Mouse (Mus musculus): ENCODE measurements around the gene Chtf18. TPM values are rescaled to one million over a fixed set of nuclear protein-coding genes. Genes with fewer than 3 reads are reported as not detected.
"Not testable (repeated sequence)": the region's sequence is repeated elsewhere in the genome, so short reads cannot be mapped to it uniquely, and the experiment has no call there.

The Chtf18 gene
- polyA plus RNA-seq, 1 experiment from 2014 or later, result 21.1 TPM

- no peak overlapping the region for H3K4me2 ChIP-seq
- no peaks in the 10 kb centered on the region for H3K36me3 ChIP-seq (replicated peaks)
- no peaks in the 10 kb centered on the region for H3K4me1 ChIP-seq (replicated peaks)
- WGBS (ENCODE audit: insufficient replicate concordance), result 33% methylated on average over 4 of the region's 4 CpGs
- H3K9ac ChIP-seq, result no peak overlapping the region
- H3K27me3 ChIP-seq, result peaks cover 14% of the 10 kb centered on the region
- no peaks in the 10 kb centered on the region for H3K9me3 ChIP-seq (replicated peaks)
- no peak overlapping the region for H3K4me3 ChIP-seq (replicated peaks)
- no peak overlapping the region for H3K27ac ChIP-seq (replicated peaks)
- no peak for ATAC-seq (ENCODE audit: insufficient read depth)
These were observed 28.6 kb upstream of the Chtf18 start for GRCm38 (mm10) chr17:25755627-25756377.

- H3K9ac ChIP-seq, result no peak overlapping the region
- H3K27ac ChIP-seq (replicated peaks), result no peak overlapping the region
- H3K4me1 ChIP-seq (replicated peaks), result no peaks in the 10 kb centered on the region
- H3K9me3 ChIP-seq (replicated peaks), result no peaks in the 10 kb centered on the region
- no peaks in the 10 kb centered on the region for H3K36me3 ChIP-seq (replicated peaks)
- no peak overlapping the region for H3K4me3 ChIP-seq (replicated peaks)
- H3K27me3 ChIP-seq, result peaks cover 13% of the 10 kb centered on the region
- no peak overlapping the region for H3K4me2 ChIP-seq
- WGBS (ENCODE audit: insufficient replicate concordance), result 59% methylated on average over 4 of the region's 4 CpGs
- no peak for ATAC-seq (ENCODE audit: insufficient read depth)
These were observed 27.9 kb upstream of the Chtf18 start for GRCm38 (mm10) chr17:25755086-25755485.

- Histone ChIP-seq H3K36me3 (replicated peaks) (no peaks in the 10 kb centered on the region), H3K4me3 (replicated peaks) (no peak within 1 kb of the TSS), H3K27ac (replicated peaks) (no peak within 1 kb of the TSS), H3K4me1 (replicated peaks) (no peaks in the 10 kb centered on the region), H3K4me2 (no peak within 1 kb of the TSS), H3K9me3 (replicated peaks) (no peaks in the 10 kb centered on the region), H3K9ac (no peak within 1 kb of the TSS), H3K27me3 (peaks cover 11% of the 10 kb centered on the region)
- no peak for ATAC-seq (ENCODE audit: insufficient read depth)
- WGBS (ENCODE audit: insufficient replicate concordance), result 74% methylated on average over 9 of the region's 9 CpGs
These were observed 27.0 kb upstream of the Chtf18 start, which contains the start of gene Msln for GRCm38 (mm10) chr17:25754241-25754640. Msln (minus strand) TSS chr17:25754378.

- Histone ChIP-seq H3K27ac (replicated peaks) (no peak overlapping the region), H3K4me2 (no peak overlapping the region), H3K9me3 (replicated peaks) (no peaks in the 10 kb centered on the region), H3K9ac (no peak overlapping the region), H3K4me1 (replicated peaks) (no peaks in the 10 kb centered on the region), H3K36me3 (replicated peaks) (no peaks in the 10 kb centered on the region), H3K27me3 (no peaks in the 10 kb centered on the region), H3K4me3 (replicated peaks) (no peak overlapping the region)
- no peak for ATAC-seq (ENCODE audit: insufficient read depth)
- 54% methylated on average over 5 of the region's 5 CpGs for WGBS (ENCODE audit: insufficient replicate concordance)
These were observed 24.2 kb upstream of the Chtf18 start for GRCm38 (mm10) chr17:25751446-25751845.

GRCm38 (mm10) chr17:25749314-25749713, 22.1 kb upstream of the Chtf18 start:
- no peak overlapping the region for H3K27ac ChIP-seq (replicated peaks)
- no peak overlapping the region for H3K4me3 ChIP-seq (replicated peaks)
- no peak overlapping the region for H3K9ac ChIP-seq
- ATAC-seq (ENCODE audit: insufficient read depth), result no peak
- no peaks in the 10 kb centered on the region for H3K9me3 ChIP-seq (replicated peaks)
- WGBS (ENCODE audit: insufficient replicate concordance), result 65% methylated on average over 6 of the region's 6 CpGs
- no peaks in the 10 kb centered on the region for H3K4me1 ChIP-seq (replicated peaks)
- no peaks in the 10 kb centered on the region for H3K36me3 ChIP-seq (replicated peaks)
- H3K4me2 ChIP-seq, result no peak overlapping the region
- no peaks in the 10 kb centered on the region for H3K27me3 ChIP-seq

- no peak overlapping the region for H3K4me3 ChIP-seq (replicated peaks)
- ATAC-seq (ENCODE audit: insufficient read depth), result no peak
- no peak overlapping the region for H3K4me2 ChIP-seq
- WGBS (ENCODE audit: insufficient replicate concordance), result 74% methylated on average over 4 of the region's 4 CpGs
- H3K27me3 ChIP-seq, result no peaks in the 10 kb centered on the region
- H3K9me3 ChIP-seq (replicated peaks), result no peaks in the 10 kb centered on the region
- no peaks in the 10 kb centered on the region for H3K4me1 ChIP-seq (replicated peaks)
- H3K9ac ChIP-seq, result no peak overlapping the region
- no peaks in the 10 kb centered on the region for H3K36me3 ChIP-seq (replicated peaks)
- no peak overlapping the region for H3K27ac ChIP-seq (replicated peaks)
These were observed 21.0 kb upstream of the Chtf18 start for GRCm38 (mm10) chr17:25748238-25748637.

- no peaks in the 10 kb centered on the region for H3K9me3 ChIP-seq (replicated peaks)
- no peak overlapping the region for H3K27ac ChIP-seq (replicated peaks)
- no peaks in the 10 kb centered on the region for H3K4me1 ChIP-seq (replicated peaks)
- peaks cover 3% of the 10 kb centered on the region; the same call in 1 of the 2 replicates for H3K27me3 ChIP-seq
- whole genome bisulfite sequencing (ENCODE audit: insufficient replicate concordance), result 59% methylated on average over 10 of the region's 10 CpGs
- no peak for ATAC-seq (ENCODE audit: insufficient read depth)
- no peak overlapping the region for H3K4me2 ChIP-seq
- H3K9ac ChIP-seq, result no peak overlapping the region
- H3K4me3 ChIP-seq (replicated peaks), result no peak overlapping the region
- no peaks in the 10 kb centered on the region for H3K36me3 ChIP-seq (replicated peaks)
These were observed 17.1 kb upstream of the Chtf18 start for GRCm38 (mm10) chr17:25744311-25744710.

- Histone ChIP-seq H3K27ac (replicated peaks) (no peak overlapping the region), H3K4me3 (replicated peaks) (no peak overlapping the region), H3K4me2 (no peak overlapping the region), H3K36me3 (replicated peaks) (no peaks in the 10 kb centered on the region), H3K4me1 (replicated peaks) (no peaks in the 10 kb centered on the region), H3K9me3 (replicated peaks) (no peaks in the 10 kb centered on the region), H3K9ac (no peak overlapping the region), H3K27me3 (peaks cover 3% of the 10 kb centered on the region; the same call in 1 of the 2 replicates)
- ATAC-seq (ENCODE audit: insufficient read depth), result no peak
- 77% methylated on average over 9 of the region's 9 CpGs for WGBS (ENCODE audit: insufficient replicate concordance)
These were observed 16.6 kb upstream of the Chtf18 start for GRCm38 (mm10) chr17:25743831-25744230.

- not testable (repeated sequence) for H3K4me1 ChIP-seq (replicated peaks); ATAC-seq (ENCODE audit: insufficient read depth); H3K9me3 ChIP-seq (replicated peaks); H3K36me3 ChIP-seq (replicated peaks); H3K4me3 ChIP-seq (replicated peaks); H3K9ac ChIP-seq; H3K27ac ChIP-seq (replicated peaks); H3K4me2 ChIP-seq; H3K27me3 ChIP-seq
- WGBS (ENCODE audit: insufficient replicate concordance), result 61% methylated on average over 12 of the region's 12 CpGs
These were observed 14.3 kb upstream of the Chtf18 start for GRCm38 (mm10) chr17:25741471-25741870.

- no peak overlapping the region for H3K9ac ChIP-seq
- no peaks in the 10 kb centered on the region for H3K36me3 ChIP-seq (replicated peaks)
- H3K4me2 ChIP-seq, result no peak overlapping the region
- WGBS (ENCODE audit: insufficient replicate concordance), result 52% methylated on average over 7 of the region's 7 CpGs
- no peak overlapping the region for H3K4me3 ChIP-seq (replicated peaks)
- no peak overlapping the region for H3K27ac ChIP-seq (replicated peaks)
- ATAC-seq (ENCODE audit: insufficient read depth), result no peak
- H3K4me1 ChIP-seq (replicated peaks), result no peaks in the 10 kb centered on the region
- H3K9me3 ChIP-seq (replicated peaks), result no peaks in the 10 kb centered on the region
- H3K27me3 ChIP-seq, result peaks cover 3% of the 10 kb centered on the region; the same call in 1 of the 2 replicates
These were observed 11.6 kb upstream of the Chtf18 start for GRCm38 (mm10) chr17:25738861-25739260.

- Histone ChIP-seq H3K9me3 (replicated peaks) (no peaks in the 10 kb centered on the region), H3K4me1 (replicated peaks) (no peaks in the 10 kb centered on the region), H3K36me3 (replicated peaks) (no peaks in the 10 kb centered on the region), H3K27ac (replicated peaks) (no peak within 1 kb of the TSS), H3K4me2 (no peak within 1 kb of the TSS), H3K27me3 (no peaks in the 10 kb centered on the region), H3K4me3 (replicated peaks) (no peak within 1 kb of the TSS), H3K9ac (no peak within 1 kb of the TSS)
- no peak for ATAC-seq (ENCODE audit: insufficient read depth)
- WGBS (ENCODE audit: insufficient replicate concordance), result 65% methylated on average over 3 of the region's 3 CpGs
These were observed 8.5 kb upstream of the Chtf18 start, which contains the start of gene Mslnl for GRCm38 (mm10) chr17:25735745-25736144. Mslnl (plus strand) TSS chr17:25736042.

GRCm38 (mm10) chr17:25735246-25735645, 8.0 kb upstream of the Chtf18 start:
- ATAC-seq (ENCODE audit: insufficient read depth), result no peak
- no peak overlapping the region for H3K27ac ChIP-seq (replicated peaks)
- no peaks in the 10 kb centered on the region for H3K36me3 ChIP-seq (replicated peaks)
- no peak overlapping the region for H3K4me2 ChIP-seq
- H3K4me3 ChIP-seq (replicated peaks), result no peak overlapping the region
- no peaks in the 10 kb centered on the region for H3K4me1 ChIP-seq (replicated peaks)
- no peaks in the 10 kb centered on the region for H3K27me3 ChIP-seq
- 69% methylated on average over 5 of the region's 5 CpGs for WGBS (ENCODE audit: insufficient replicate concordance)
- no peaks in the 10 kb centered on the region for H3K9me3 ChIP-seq (replicated peaks)
- no peak overlapping the region for H3K9ac ChIP-seq

All from liver, embryonic 15.5 days (tissue).